Mouse (Mus musculus): ENCODE measurements around the gene S1pr2. TPM values are rescaled to one million over a fixed set of nuclear protein-coding genes. Genes with fewer than 3 reads are reported as not detected.

S1pr2 gene
- polyA plus RNA-seq, 1 experiment = 3.4 TPM

DNA sequence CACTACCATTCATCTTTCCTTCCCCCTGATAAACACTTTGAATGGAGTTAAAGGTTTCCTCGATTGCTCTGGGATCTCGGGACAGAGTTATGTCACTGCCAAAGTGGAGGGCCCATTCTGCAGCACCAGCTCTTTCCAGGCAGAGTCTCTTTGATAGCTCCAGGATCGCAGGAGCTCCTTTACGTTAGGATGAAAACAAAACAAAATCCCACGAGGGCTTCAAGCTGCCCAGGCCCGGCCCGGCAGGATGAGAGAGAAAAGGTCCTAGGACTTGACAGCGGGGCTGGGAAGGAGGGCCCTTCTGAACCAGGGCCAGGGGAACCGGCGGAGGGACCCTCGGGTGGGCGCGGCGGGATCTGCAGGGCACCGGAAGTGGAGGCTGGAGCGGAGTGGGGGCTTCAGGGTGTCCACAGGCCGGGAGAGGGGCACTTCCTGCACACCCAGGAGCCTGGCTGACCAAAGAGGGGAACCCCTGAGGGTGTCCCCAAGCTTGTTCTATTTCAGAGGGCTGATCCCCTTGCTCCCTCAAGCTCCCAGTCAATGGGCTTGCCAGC is 24.5 kb downstream of the S1pr2 start:
- DNase-seq (ENCODE audit: low read depth in 1 of 2, low spot score in 2 of 2) = no peak
- no peak for TF ChIP-seq POLR2A (IDR thresholded peaks at IDR 0.05; ENCODE audit: low read depth, low read length)
- Histone ChIP-seq H3K27ac (ENCODE audit: insufficient read depth, low read length) (peak overlapping the region; percentile 87), H3K27me3 (ENCODE audit: control insufficient read depth, insufficient read depth, low read length) (no peaks in the 10 kb centered on the region), H3K4me1 (ENCODE audit: control insufficient read depth, insufficient read depth, insufficient read length) (no peaks in the 10 kb centered on the region; the same call in none of the 2 replicates), H3K4me3 (ENCODE audit: extremely low read depth, insufficient read depth, insufficient read length) (peak overlapping the region; percentile 96), H3K36me3 (ENCODE audit: control insufficient read depth, insufficient read depth, low read length) (no peaks in the 10 kb centered on the region)
- WGBS = 1% methylated on average over 17 of the region's 17 CpGs

DNA sequence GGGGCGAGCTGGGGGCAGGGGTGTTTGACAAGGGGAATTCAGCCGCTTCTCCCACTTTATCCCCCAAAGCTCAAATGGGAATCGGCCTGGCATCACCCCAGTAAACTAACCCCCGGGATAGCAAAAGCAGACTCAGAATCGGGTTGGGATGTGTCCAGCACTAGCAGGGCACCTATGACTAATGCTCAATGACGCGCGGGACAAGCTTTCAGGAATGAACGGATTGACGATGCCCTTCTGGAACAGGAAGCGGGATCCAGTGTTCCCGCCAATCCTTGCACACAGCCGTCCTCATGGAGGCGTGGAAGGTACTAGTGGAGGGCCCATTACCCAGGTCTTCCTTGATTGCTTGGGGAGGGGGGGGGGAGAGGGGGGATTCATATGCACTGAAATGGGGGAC is 25.1 kb downstream of the S1pr2 start:
- Histone ChIP-seq H3K4me3 (ENCODE audit: extremely low read depth, insufficient read depth, insufficient read length) (peak overlapping the region; percentile 96; the same call in 1 of the 2 replicates), H3K4me1 (ENCODE audit: control insufficient read depth, insufficient read depth, insufficient read length) (no peaks in the 10 kb centered on the region; the same call in none of the 2 replicates), H3K27ac (ENCODE audit: insufficient read depth, low read length) (no peak overlapping the region), H3K27me3 (ENCODE audit: control insufficient read depth, insufficient read depth, low read length) (no peaks in the 10 kb centered on the region), H3K36me3 (ENCODE audit: control insufficient read depth, insufficient read depth, low read length) (no peaks in the 10 kb centered on the region)
- WGBS = 12% methylated on average over 14 of the region's 14 CpGs
- no peak for TF ChIP-seq POLR2A (IDR thresholded peaks at IDR 0.05; ENCODE audit: low read depth, low read length)
- TF ChIP-seq CTCF (IDR thresholded peaks at IDR 0.05; ENCODE audit: extremely low read depth, insufficient read depth, insufficient read length, insufficient replicate concordance) = no peak
- no peak for DNase-seq (ENCODE audit: low read depth in 1 of 2, low spot score in 2 of 2)

DNA sequence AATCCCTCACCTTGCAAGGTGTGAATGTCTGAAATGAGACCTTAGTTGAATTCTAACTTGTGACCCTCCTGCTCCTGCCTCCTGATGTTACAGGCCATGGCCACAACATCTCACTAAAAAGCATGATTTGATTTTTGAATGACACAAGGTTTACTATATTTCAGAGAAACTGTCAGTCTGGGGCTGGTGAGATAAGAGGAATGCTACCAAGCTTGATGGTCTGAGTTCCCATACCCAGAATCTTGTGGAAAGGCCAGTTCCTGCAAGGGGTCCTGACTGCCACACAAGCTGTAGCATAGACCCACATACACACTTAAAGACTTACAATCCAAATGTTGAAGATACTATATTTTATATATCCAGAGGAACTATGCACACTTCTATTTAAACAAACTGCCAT is 26.2 kb downstream of the S1pr2 start:
- Histone ChIP-seq H3K4me3 (ENCODE audit: extremely low read depth, insufficient read depth, insufficient read length) (no peak overlapping the region), H3K27me3 (ENCODE audit: control insufficient read depth, insufficient read depth, low read length) (no peaks in the 10 kb centered on the region), H3K36me3 (ENCODE audit: control insufficient read depth, insufficient read depth, low read length) (no peaks in the 10 kb centered on the region), H3K27ac (ENCODE audit: insufficient read depth, low read length) (no peak overlapping the region), H3K4me1 (ENCODE audit: control insufficient read depth, insufficient read depth, insufficient read length) (no peaks in the 10 kb centered on the region; the same call in none of the 2 replicates)
- DNase-seq (ENCODE audit: low read depth in 1 of 2, low spot score in 2 of 2) = no peak
- TF ChIP-seq CTCF (IDR thresholded peaks at IDR 0.05; ENCODE audit: extremely low read depth, insufficient read depth, insufficient read length, insufficient replicate concordance) (no peak), POLR2A (IDR thresholded peaks at IDR 0.05; ENCODE audit: low read depth, low read length) (no peak)

- Histone ChIP-seq H3K4me1 (ENCODE audit: control insufficient read depth, insufficient read depth, insufficient read length) (no peaks in the 10 kb centered on the region; the same call in 1 of the 2 replicates), H3K4me3 (ENCODE audit: extremely low read depth, insufficient read depth, insufficient read length) (no peak overlapping the region), H3K27me3 (ENCODE audit: control insufficient read depth, insufficient read depth, low read length) (no peaks in the 10 kb centered on the region), H3K36me3 (ENCODE audit: control insufficient read depth, insufficient read depth, low read length) (peaks cover 2% of the 10 kb centered on the region), H3K27ac (ENCODE audit: insufficient read depth, low read length) (no peak overlapping the region)
- no peak for TF ChIP-seq CTCF (IDR thresholded peaks at IDR 0.05; ENCODE audit: extremely low read depth, insufficient read depth, insufficient read length, insufficient replicate concordance)
- DNase-seq (ENCODE audit: low read depth in 1 of 2, low spot score in 2 of 2) = no peak
- WGBS = 78% methylated on average over 16 of the region's 16 CpGs
Observed at GRCm38 (mm10) chr9:20946066-20946880, 30.3 kb downstream of the S1pr2 start.

GRCm38 (mm10) chr9:20944697-20945370 is 31.7 kb downstream of the S1pr2 start:
- no peaks in the 10 kb centered on the region for H3K27me3 ChIP-seq (ENCODE audit: control insufficient read depth, insufficient read depth, low read length)
- 77% methylated on average over 4 of the region's 4 CpGs for WGBS
- peaks cover 11% of the 10 kb centered on the region for H3K36me3 ChIP-seq (ENCODE audit: control insufficient read depth, insufficient read depth, low read length)
- no peaks in the 10 kb centered on the region for H3K4me1 ChIP-seq (ENCODE audit: control insufficient read depth, insufficient read depth, insufficient read length)
- no peak overlapping the region for H3K27ac ChIP-seq (ENCODE audit: insufficient read depth, low read length)
- TF ChIP-seq POLR2A (IDR thresholded peaks at IDR 0.05; ENCODE audit: low read depth, low read length) (no peak), CTCF (IDR thresholded peaks at IDR 0.05; ENCODE audit: extremely low read depth, insufficient read depth, insufficient read length, insufficient replicate concordance) (no peak)
- no peak for DNase-seq (ENCODE audit: low read depth in 1 of 2, low spot score in 2 of 2)
- H3K4me3 ChIP-seq (ENCODE audit: extremely low read depth, insufficient read depth, insufficient read length) = no peak overlapping the region

GRCm38 (mm10) chr9:20943911-20944310 is 32.7 kb downstream of the S1pr2 start:
- H3K27ac ChIP-seq (ENCODE audit: insufficient read depth, low read length) = no peak overlapping the region
- no peaks in the 10 kb centered on the region for H3K27me3 ChIP-seq (ENCODE audit: control insufficient read depth, insufficient read depth, low read length)
- H3K36me3 ChIP-seq (ENCODE audit: control insufficient read depth, insufficient read depth, low read length) = peaks cover 16% of the 10 kb centered on the region
- TF ChIP-seq CTCF (IDR thresholded peaks at IDR 0.05; ENCODE audit: extremely low read depth, insufficient read depth, insufficient read length, insufficient replicate concordance) = no peak
- no peak for TF ChIP-seq POLR2A (IDR thresholded peaks at IDR 0.05; ENCODE audit: low read depth, low read length)
- no peak overlapping the region for H3K4me3 ChIP-seq (ENCODE audit: extremely low read depth, insufficient read depth, insufficient read length)
- no peaks in the 10 kb centered on the region for H3K4me1 ChIP-seq (ENCODE audit: control insufficient read depth, insufficient read depth, insufficient read length)
- 91% methylated on average over 2 of the region's 2 CpGs for WGBS
- no peak for DNase-seq (ENCODE audit: low read depth in 1 of 2, low spot score in 2 of 2)
